In the genomic region with DNA sequence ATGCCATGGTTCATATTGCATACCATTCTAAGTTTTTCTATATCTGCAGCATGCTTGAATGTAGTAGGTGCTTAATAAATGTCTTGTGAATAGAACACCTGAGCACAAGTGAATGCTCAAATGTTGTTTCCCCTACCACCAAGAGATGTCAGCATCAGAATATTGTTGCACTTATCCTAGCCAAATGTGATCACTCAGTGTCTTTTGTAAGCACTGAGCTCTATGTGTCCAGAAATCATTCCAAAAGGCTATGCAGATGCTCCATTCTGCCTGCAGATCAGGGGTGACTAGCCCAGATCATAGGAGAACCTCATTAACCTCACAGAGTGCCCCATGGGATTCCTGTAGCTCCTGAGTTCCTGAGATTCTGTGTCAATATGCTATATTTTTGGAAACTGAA, we compare ENCODE assay signal across 14 mouse cellular contexts.
"Had no signal": no experiment of that assay in that cellular context is flagged by ENCODE, and none has a peak within 500 bp of the region (broad histone marks: within the 10 kb centered on the region; RNA-seq: fewer than 3 reads in every experiment).

No protein-coding gene starts in this region.

- ATAC-seq: liver, embryonic 12.5 days had no signal

- DNase-seq: kidney, adult 9 months; kidney, postnatal 36 days; lung, embryonic 14.5 days; lung, postnatal 10 days; lung, postnatal 4 days; midbrain, embryonic 14.5 days; right cerebral cortex, postnatal 14 days; thymus, postnatal 4 days had no signal

- H3K4me3 ChIP-seq: limb, embryonic 15.5 days; liver, embryonic 12.5 days; midbrain, embryonic 10.5 days; neural tube, embryonic 13.5 days; stomach, embryonic 15.5 days had no signal

- H3K27ac ChIP-seq: kidney, postnatal 0 days; limb, embryonic 15.5 days; liver, embryonic 12.5 days; midbrain, embryonic 10.5 days; neural tube, embryonic 13.5 days; stomach, embryonic 15.5 days had no signal
